Mouse (Mus musculus) lung, embryonic 14.5 days (tissue): ENCODE data around the gene Gm28490. TPM values are rescaled to one million over a fixed set of nuclear protein-coding genes. Genes with fewer than 3 reads are reported as not detected.
"Not testable (repeated sequence)": the region's sequence is repeated elsewhere in the genome, so short reads cannot be mapped to it uniquely, and the experiment has no call there.

Experiments
- ATAC-seq: fragments of 200-750 bp; cut with Nextera tagmentation; 2 replicates; pipeline ENCODE4 v1.8.0; 2017; ENCODE audit warnings: mild to moderate bottlenecking, moderate TSS enrichment, moderate library complexity; ENCODE audit not compliant: insufficient read depth
- DNase-seq: peaks from one replicate; pipeline ENCODE4 v3.0.0-alpha.2; 2015
- H3K27ac ChIP-seq: fragments of 300-500 bp; sonication (generic); 2 replicates; pipeline ENCODE4 v1.5.1; 2014; ENCODE audit warnings: low read depth, mild to moderate bottlenecking, moderate library complexity
- H3K27me3 ChIP-seq: fragments of 300-500 bp; sonication (generic); 2 replicates; pipeline ENCODE4 v1.6.1; 2014; ENCODE audit warnings: low read length, control low read depth; ENCODE audit not compliant: insufficient read depth
- H3K36me3 ChIP-seq: fragments of 300-500 bp; sonication (generic); 2 replicates; pipeline ENCODE4 v1.6.1; 2014; ENCODE audit warnings: control low read depth; ENCODE audit not compliant: insufficient read depth
- H3K4me1 ChIP-seq: fragments of 300-500 bp; sonication (generic); 2 replicates; pipeline ENCODE4 v1.6.1; 2014; ENCODE audit warnings: antibody characterized with exemption, control low read depth; ENCODE audit not compliant: insufficient read depth
- H3K4me2 ChIP-seq: fragments of 300-500 bp; sonication (generic); 2 replicates; pipeline ENCODE4 v1.6.1; 2014; ENCODE audit warnings: mild to moderate bottlenecking
- H3K4me3 ChIP-seq: fragments of 300-500 bp; sonication (generic); 2 replicates; pipeline ENCODE4 v1.5.1; 2014; ENCODE audit warnings: low read depth, low read length
- H3K9ac ChIP-seq: fragments of 300-500 bp; sonication (generic); 2 replicates; pipeline ENCODE4 v1.6.1; 2014
- H3K9me3 ChIP-seq: fragments of 300-500 bp; sonication (generic); 2 replicates; pipeline ENCODE4 v1.6.1; 2016; ENCODE audit warnings: low read depth, low read length, control low read depth
- WGBS: fragments of 180-500 bp; shearing (Covaris S2); extraction: QIAGEN DNeasy Blood & Tissue Kit; methylation state at CpG from one replicate; pipeline ENCODE4 v1.1.7; 2014; 5-methylcytosine and 5-hydroxymethylcytosine counted together
- polyA plus RNA-seq: library from polyadenylated mRNA; unstranded; fragments of >200 nt; fragmentation: Nextera tagmentation; extraction: Ambion mirVana; gene quantifications from 2 replicates; pipeline ENCODE4 v1.2.1, GENCODE M21; 2014

Gm28490 gene
- not detected in 2 replicates for polyA plus RNA-seq

DNA sequence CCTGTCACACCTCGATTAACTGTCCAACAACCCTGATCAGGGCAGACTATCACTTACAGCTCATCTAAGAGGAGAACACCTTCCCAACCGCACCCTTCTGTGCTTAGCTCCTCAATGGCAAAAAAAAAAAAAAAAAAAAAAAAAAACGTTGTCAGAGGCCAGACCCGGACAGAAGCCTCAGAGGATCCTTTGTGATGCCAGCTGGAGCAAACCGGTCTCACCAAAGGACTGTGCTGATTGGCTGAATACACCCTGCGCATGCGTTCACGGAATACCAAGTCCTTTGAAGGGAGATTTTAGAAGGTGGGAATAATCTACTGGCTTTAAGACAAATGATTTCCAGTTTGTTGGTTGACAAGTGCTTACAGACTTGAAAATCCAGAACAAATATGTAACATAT lies at the start of gene Gm28490:
TSS of gene Gm28490 (minus strand) at position 101 of the 400 bp plus-strand sequence.
- not testable (repeated sequence) for H3K9ac ChIP-seq, ATAC-seq, H3K9me3 ChIP-seq, H3K4me2 ChIP-seq, DNase-seq, H3K4me3 ChIP-seq, H3K4me1 ChIP-seq, H3K27ac ChIP-seq, H3K36me3 ChIP-seq, H3K27me3 ChIP-seq
- no CpG with 5 or more reads among the region's 8 CpGs for WGBS
